Mouse (Mus musculus) midbrain, postnatal 0 days (tissue): ENCODE measurements around the gene Dyrk3. TPM values are rescaled to one million over a fixed set of nuclear protein-coding genes. Genes with fewer than 3 reads are reported as not detected.
A peak's percentile ranks its signal among the peaks of the same experiment; 100 is the strongest.

Source experiments
- ATAC-seq: fragments of 200-750 bp; cut with Nextera tagmentation; 2 replicates; pipeline ENCODE4 v1.8.0; 2017; ENCODE audit warnings: moderate number of reproducible peaks, mild to moderate bottlenecking, moderate TSS enrichment, moderate library complexity; ENCODE audit not compliant: low FRiP score
- DNase-seq: peaks from one replicate; pipeline ENCODE4 v3.0.0-alpha.2; 2015; ENCODE audit warnings: low spot score
- H3K27ac ChIP-seq: fragments of 300-500 bp; sonication (generic); 2 replicates; pipeline ENCODE4 v1.5.1; 2014; ENCODE audit warnings: low read depth, mild to moderate bottlenecking, low read length, mixed read lengths
- H3K27me3 ChIP-seq: fragments of 300-500 bp; sonication (generic); 2 replicates; pipeline ENCODE4 v1.6.1; 2014; ENCODE audit warnings: low read length, control low read depth, mixed read lengths; ENCODE audit not compliant: insufficient read depth
- H3K36me3 ChIP-seq: fragments of 300-500 bp; sonication (generic); 2 replicates; pipeline ENCODE4 v1.6.1; 2014; ENCODE audit warnings: low read length, control low read depth, mixed read lengths; ENCODE audit not compliant: insufficient read depth
- H3K4me1 ChIP-seq: fragments of 300-500 bp; sonication (generic); 2 replicates; pipeline ENCODE4 v1.6.1; 2014; ENCODE audit warnings: mild to moderate bottlenecking, control low read depth, antibody characterized with exemption, low read length, mixed read lengths; ENCODE audit not compliant: insufficient read depth
- H3K4me2 ChIP-seq: fragments of 300-500 bp; sonication (generic); 2 replicates; pipeline ENCODE4 v1.6.1; 2014; ENCODE audit warnings: low read depth, mild to moderate bottlenecking, low read length, mixed read lengths; ENCODE audit not compliant: poor library complexity, severe bottlenecking
- H3K4me3 ChIP-seq: fragments of 300-500 bp; sonication (generic); 2 replicates; pipeline ENCODE4 v1.5.1; 2014; ENCODE audit warnings: low read depth, mild to moderate bottlenecking, low read length, moderate library complexity
- H3K9ac ChIP-seq: fragments of 300-500 bp; sonication (generic); replicated peaks from 2 replicates; pipeline ENCODE4 v1.6.1; 2014; ENCODE audit warnings: mild to moderate bottlenecking, low read length, moderate library complexity, mixed read lengths; ENCODE audit not compliant: poor library complexity, severe bottlenecking
- H3K9me3 ChIP-seq: fragments of 300-500 bp; sonication (generic); 2 replicates; pipeline ENCODE4 v1.6.1; 2016; ENCODE audit warnings: low read length, control low read depth
- CTCF ChIP-seq: IDR thresholded peaks from 2 replicates; pipeline ENCODE4 v1.5.1; 2016; ENCODE audit warnings: antibody characterized with exemption, mild to moderate bottlenecking
- WGBS: fragments of 180-500 bp; shearing (Covaris S2); extraction: QIAGEN DNeasy Blood & Tissue Kit; methylation state at CpG from one replicate; pipeline ENCODE4 v1.1.7; 2014; 5-methylcytosine and 5-hydroxymethylcytosine counted together
- polyA plus RNA-seq: library from polyadenylated mRNA; unstranded; fragments of >200 nt; fragmentation: Nextera tagmentation; extraction: Ambion mirVana; gene quantifications from 2 replicates; pipeline ENCODE4 v1.2.1, GENCODE M21; 2015
- total RNA-seq: library from RNA; depleted of rRNA; stranded (reverse); fragments of >200 nt; gene quantifications from 2 replicates; pipeline ENCODE4 v1.2.3, GENCODE M21; 2014

Dyrk3 gene
- total and polyA plus RNA-seq, 2 experiments from 2014 or later = 12.0 to 13.0 TPM

- DNase-seq (peak; percentile 57), ATAC-seq (peak; percentile 67)
- no peaks in the 10 kb centered on the region for H3K9me3 ChIP-seq
- H3K4me3 ChIP-seq = peak overlapping the region; percentile 90
- no peak for TF ChIP-seq CTCF
- peak overlapping the region; percentile 86 for H3K4me2 ChIP-seq
- peak overlapping the region; percentile 83 for H3K27ac ChIP-seq
- no peaks in the 10 kb centered on the region for H3K27me3 ChIP-seq
- peak overlapping the region; percentile 86 for H3K9ac ChIP-seq
- peaks cover 11% of the 10 kb centered on the region; the same call in 1 of the 2 replicates for H3K4me1 ChIP-seq
- 0% methylated on average over 87 of the region's 98 CpGs for WGBS
- no peaks in the 10 kb centered on the region for H3K36me3 ChIP-seq
These were observed 41.1 kb downstream of the Dyrk3 start for GRCm38 (mm10) chr1:131096803-131097699.

- Histone ChIP-seq H3K9me3 (no peaks in the 10 kb centered on the region), H3K4me2 (peak overlapping the region; percentile 86), H3K36me3 (no peaks in the 10 kb centered on the region), H3K9ac (peak overlapping the region; percentile 86), H3K27ac (peak overlapping the region; percentile 83), H3K27me3 (no peaks in the 10 kb centered on the region), H3K4me1 (peaks cover 11% of the 10 kb centered on the region; the same call in 1 of the 2 replicates), H3K4me3 (peak overlapping the region; percentile 90)
- 13% methylated on average over 9 of the region's 9 CpGs for WGBS
- no peak for TF ChIP-seq CTCF
- no peak for ATAC-seq
- DNase-seq = no peak
These were observed 41.9 kb downstream of the Dyrk3 start for GRCm38 (mm10) chr1:131096132-131096695.

- Histone ChIP-seq H3K27ac (no peak overlapping the region), H3K4me3 (peak overlapping the region; percentile 90), H3K9ac (no peak overlapping the region), H3K36me3 (no peaks in the 10 kb centered on the region), H3K9me3 (no peaks in the 10 kb centered on the region), H3K27me3 (no peaks in the 10 kb centered on the region), H3K4me1 (peaks cover 14% of the 10 kb centered on the region; the same call in 1 of the 2 replicates), H3K4me2 (peak overlapping the region; percentile 86)
- no peak for ATAC-seq
- no peak for TF ChIP-seq CTCF
- 7% methylated on average over 8 of the region's 8 CpGs for WGBS
- DNase-seq = no peak
These were observed 42.6 kb downstream of the Dyrk3 start for GRCm38 (mm10) chr1:131095574-131095973.

GRCm38 (mm10) chr1:131093889-131094288 lies 44.3 kb downstream of the Dyrk3 start:
- H3K36me3 ChIP-seq = no peaks in the 10 kb centered on the region
- H3K4me3 ChIP-seq = no peak overlapping the region
- peaks cover 14% of the 10 kb centered on the region; the same call in 1 of the 2 replicates for H3K4me1 ChIP-seq
- no peak for DNase-seq
- H3K9ac ChIP-seq = no peak overlapping the region; the same call in 1 of the 2 replicates
- no peak overlapping the region for H3K27ac ChIP-seq
- TF ChIP-seq CTCF = no peak
- H3K27me3 ChIP-seq = no peaks in the 10 kb centered on the region
- H3K9me3 ChIP-seq = no peaks in the 10 kb centered on the region
- ATAC-seq = no peak
- 75% methylated on average over 8 of the region's 8 CpGs for WGBS
- H3K4me2 ChIP-seq = no peak overlapping the region

- Histone ChIP-seq H3K4me2 (no peak overlapping the region), H3K36me3 (no peaks in the 10 kb centered on the region), H3K27ac (no peak overlapping the region), H3K4me3 (no peak overlapping the region), H3K27me3 (no peaks in the 10 kb centered on the region), H3K9me3 (no peaks in the 10 kb centered on the region), H3K9ac (no peak overlapping the region), H3K4me1 (peaks cover 14% of the 10 kb centered on the region; the same call in 1 of the 2 replicates)
- 99% methylated on average over 3 of the region's 3 CpGs for WGBS
- no peak for TF ChIP-seq CTCF
- ATAC-seq (no peak), DNase-seq (no peak)
These were observed 45.3 kb downstream of the Dyrk3 start for GRCm38 (mm10) chr1:131092846-131093245.

GRCm38 (mm10) chr1:131092173-131092572 lies 46.0 kb downstream of the Dyrk3 start:
- H3K4me1 ChIP-seq = peaks cover 15% of the 10 kb centered on the region; the same call in 1 of the 2 replicates

More at GRCm38 (mm10) chr1:131092173-131092572, 46.0 kb downstream of the Dyrk3 start:
- TF ChIP-seq CTCF = no peak
- DNase-seq = no peak
- ATAC-seq = no peak
- Histone ChIP-seq H3K4me3 (no peak overlapping the region), H3K9me3 (no peaks in the 10 kb centered on the region), H3K27ac (no peak overlapping the region), H3K27me3 (no peaks in the 10 kb centered on the region), H3K9ac (no peak overlapping the region), H3K36me3 (no peaks in the 10 kb centered on the region), H3K4me2 (no peak overlapping the region)
- 95% methylated on average over 3 of the region's 3 CpGs for WGBS
